Mouse (Mus musculus): ENCODE data around the gene Itpr2. TPM values are rescaled to one million over a fixed set of nuclear protein-coding genes. Genes with fewer than 3 reads are reported as not detected.
A peak's percentile ranks its signal among the peaks of the same experiment; 100 is the strongest.

The Itpr2 gene
- polyA plus RNA-seq, 1 experiment, result 10.5 TPM

- no peaks in the 10 kb centered on the region for H3K36me3 ChIP-seq (ENCODE audit: control insufficient read depth, insufficient read depth, low read length)
- 67% methylated on average over 9 of the region's 9 CpGs for WGBS
- H3K27ac ChIP-seq (ENCODE audit: insufficient read depth, low read depth, low read length), result no peak overlapping the region
- peaks cover 3% of the 10 kb centered on the region; the same call in 1 of the 2 replicates for H3K4me1 ChIP-seq (ENCODE audit: control insufficient read depth, insufficient read depth, insufficient read length, low read length)
- TF ChIP-seq CTCF (IDR thresholded peaks at IDR 0.05; ENCODE audit: extremely low read depth, insufficient read length, insufficient replicate concordance, low read depth, low read length), result peak; percentile 70; the same call in 1 of the 2 replicates
- no peak for TF ChIP-seq POLR2A (IDR thresholded peaks at IDR 0.05; ENCODE audit: low read depth, low read length)
- no peaks in the 10 kb centered on the region for H3K27me3 ChIP-seq (ENCODE audit: control insufficient read depth, insufficient read depth, low read length)
- H3K4me3 ChIP-seq (ENCODE audit: low read depth, low read length), result no peak overlapping the region
Observed at GRCm38 (mm10) chr6:146429694-146430380, 72.2 kb downstream of the Itpr2 start.

GRCm38 (mm10) chr6:146424778-146425177, 77.2 kb downstream of the Itpr2 start:
- Histone ChIP-seq H3K36me3 (ENCODE audit: control insufficient read depth, insufficient read depth, low read length) (peaks cover 3% of the 10 kb centered on the region), H3K4me1 (ENCODE audit: control insufficient read depth, insufficient read depth, insufficient read length, low read length) (no peaks in the 10 kb centered on the region), H3K4me3 (ENCODE audit: low read depth, low read length) (no peak overlapping the region), H3K27me3 (ENCODE audit: control insufficient read depth, insufficient read depth, low read length) (no peaks in the 10 kb centered on the region), H3K27ac (ENCODE audit: insufficient read depth, low read depth, low read length) (no peak overlapping the region)
- 85% methylated on average over 3 of the region's 3 CpGs for WGBS
- TF ChIP-seq CTCF (IDR thresholded peaks at IDR 0.05; ENCODE audit: extremely low read depth, insufficient read length, insufficient replicate concordance, low read depth, low read length) (no peak), POLR2A (IDR thresholded peaks at IDR 0.05; ENCODE audit: low read depth, low read length) (no peak)

- TF ChIP-seq CTCF (IDR thresholded peaks at IDR 0.05; ENCODE audit: extremely low read depth, insufficient read length, insufficient replicate concordance, low read depth, low read length), result no peak
- no peak for TF ChIP-seq POLR2A (IDR thresholded peaks at IDR 0.05; ENCODE audit: low read depth, low read length)
- H3K27me3 ChIP-seq (ENCODE audit: control insufficient read depth, insufficient read depth, low read length), result no peaks in the 10 kb centered on the region
Observed at GRCm38 (mm10) chr6:146424326-146424725, 77.7 kb downstream of the Itpr2 start.

GRCm38 (mm10) chr6:146420718-146421117, 81.3 kb downstream of the Itpr2 start:
- Histone ChIP-seq H3K4me1 (ENCODE audit: control insufficient read depth, insufficient read depth, insufficient read length, low read length) (no peaks in the 10 kb centered on the region), H3K4me3 (ENCODE audit: low read depth, low read length) (no peak overlapping the region), H3K36me3 (ENCODE audit: control insufficient read depth, insufficient read depth, low read length) (peaks cover 3% of the 10 kb centered on the region), H3K27ac (ENCODE audit: insufficient read depth, low read depth, low read length) (no peak overlapping the region), H3K27me3 (ENCODE audit: control insufficient read depth, insufficient read depth, low read length) (no peaks in the 10 kb centered on the region)
- TF ChIP-seq POLR2A (IDR thresholded peaks at IDR 0.05; ENCODE audit: low read depth, low read length) (no peak), CTCF (IDR thresholded peaks at IDR 0.05; ENCODE audit: extremely low read depth, insufficient read length, insufficient replicate concordance, low read depth, low read length) (no peak)
- WGBS, result 80% methylated on average over 6 of the region's 6 CpGs

More at GRCm38 (mm10) chr6:146424326-146424725, 77.7 kb downstream of the Itpr2 start:
- Histone ChIP-seq H3K36me3 (ENCODE audit: control insufficient read depth, insufficient read depth, low read length) (peaks cover 3% of the 10 kb centered on the region), H3K4me1 (ENCODE audit: control insufficient read depth, insufficient read depth, insufficient read length, low read length) (no peaks in the 10 kb centered on the region), H3K4me3 (ENCODE audit: low read depth, low read length) (no peak overlapping the region), H3K27ac (ENCODE audit: insufficient read depth, low read depth, low read length) (no peak overlapping the region)
- WGBS, result 85% methylated on average over 6 of the region's 6 CpGs

GRCm38 (mm10) chr6:146416461-146416860, 85.6 kb downstream of the Itpr2 start:
- WGBS, result 89% methylated on average over 2 of the region's 2 CpGs

GRCm38 (mm10) chr6:146414094-146414493, 87.9 kb downstream of the Itpr2 start:
- no peaks in the 10 kb centered on the region for H3K4me1 ChIP-seq (ENCODE audit: control insufficient read depth, insufficient read depth, insufficient read length, low read length)
- WGBS, result 78% methylated on average over 7 of the region's 7 CpGs
- no peak overlapping the region for H3K27ac ChIP-seq (ENCODE audit: insufficient read depth, low read depth, low read length)
- no peaks in the 10 kb centered on the region for H3K27me3 ChIP-seq (ENCODE audit: control insufficient read depth, insufficient read depth, low read length)
- H3K4me3 ChIP-seq (ENCODE audit: low read depth, low read length), result no peak overlapping the region
- H3K36me3 ChIP-seq (ENCODE audit: control insufficient read depth, insufficient read depth, low read length), result peaks cover 2% of the 10 kb centered on the region; the same call in 1 of the 2 replicates
- TF ChIP-seq POLR2A (IDR thresholded peaks at IDR 0.05; ENCODE audit: low read depth, low read length), result no peak
- no peak for TF ChIP-seq CTCF (IDR thresholded peaks at IDR 0.05; ENCODE audit: extremely low read depth, insufficient read length, insufficient replicate concordance, low read depth, low read length)

More at GRCm38 (mm10) chr6:146416461-146416860, 85.6 kb downstream of the Itpr2 start:
- Histone ChIP-seq H3K4me3 (ENCODE audit: low read depth, low read length) (no peak overlapping the region), H3K27ac (ENCODE audit: insufficient read depth, low read depth, low read length) (no peak overlapping the region), H3K4me1 (ENCODE audit: control insufficient read depth, insufficient read depth, insufficient read length, low read length) (no peaks in the 10 kb centered on the region), H3K36me3 (ENCODE audit: control insufficient read depth, insufficient read depth, low read length) (peaks cover 2% of the 10 kb centered on the region; the same call in 1 of the 2 replicates), H3K27me3 (ENCODE audit: control insufficient read depth, insufficient read depth, low read length) (no peaks in the 10 kb centered on the region)
- TF ChIP-seq CTCF (IDR thresholded peaks at IDR 0.05; ENCODE audit: extremely low read depth, insufficient read length, insufficient replicate concordance, low read depth, low read length) (no peak), POLR2A (IDR thresholded peaks at IDR 0.05; ENCODE audit: low read depth, low read length) (no peak)

GRCm38 (mm10) chr6:146411446-146412070, 90.5 kb downstream of the Itpr2 start:
- H3K4me3 ChIP-seq (ENCODE audit: low read depth, low read length), result no peak overlapping the region
- no peaks in the 10 kb centered on the region for H3K27me3 ChIP-seq (ENCODE audit: control insufficient read depth, insufficient read depth, low read length)
- no peaks in the 10 kb centered on the region for H3K4me1 ChIP-seq (ENCODE audit: control insufficient read depth, insufficient read depth, insufficient read length, low read length)
- TF ChIP-seq POLR2A (IDR thresholded peaks at IDR 0.05; ENCODE audit: low read depth, low read length) (no peak), CTCF (IDR thresholded peaks at IDR 0.05; ENCODE audit: extremely low read depth, insufficient read length, insufficient replicate concordance, low read depth, low read length) (no peak)
- 91% methylated on average over 16 of the region's 16 CpGs for WGBS
- no peak overlapping the region for H3K27ac ChIP-seq (ENCODE audit: insufficient read depth, low read depth, low read length)
- 0 out of 2 replicates have a peak, but pooled peaks cover 2% of the 10 kb centered on the region for H3K36me3 ChIP-seq (ENCODE audit: control insufficient read depth, insufficient read depth, low read length)
